Mouse (Mus musculus) T-helper 2 cell (primary cell): Measurements from ENCODE around the gene Nifk.

ENCODE experiments used
- in situ Hi-C: fragments of 300-600 bp; cut with MboI, MseI; formaldehyde crosslinking; loops from one replicate; pipeline ENCODE4 v1.15.1; 2025; ENCODE audit warnings: high pct_unique_total_duplicates

The Nifk gene

GRCm38 (mm10) chr1:118377784-118378183 lies 56.1 kb downstream of the Nifk start:
- in situ Hi-C loops = no loop called here

DNA sequence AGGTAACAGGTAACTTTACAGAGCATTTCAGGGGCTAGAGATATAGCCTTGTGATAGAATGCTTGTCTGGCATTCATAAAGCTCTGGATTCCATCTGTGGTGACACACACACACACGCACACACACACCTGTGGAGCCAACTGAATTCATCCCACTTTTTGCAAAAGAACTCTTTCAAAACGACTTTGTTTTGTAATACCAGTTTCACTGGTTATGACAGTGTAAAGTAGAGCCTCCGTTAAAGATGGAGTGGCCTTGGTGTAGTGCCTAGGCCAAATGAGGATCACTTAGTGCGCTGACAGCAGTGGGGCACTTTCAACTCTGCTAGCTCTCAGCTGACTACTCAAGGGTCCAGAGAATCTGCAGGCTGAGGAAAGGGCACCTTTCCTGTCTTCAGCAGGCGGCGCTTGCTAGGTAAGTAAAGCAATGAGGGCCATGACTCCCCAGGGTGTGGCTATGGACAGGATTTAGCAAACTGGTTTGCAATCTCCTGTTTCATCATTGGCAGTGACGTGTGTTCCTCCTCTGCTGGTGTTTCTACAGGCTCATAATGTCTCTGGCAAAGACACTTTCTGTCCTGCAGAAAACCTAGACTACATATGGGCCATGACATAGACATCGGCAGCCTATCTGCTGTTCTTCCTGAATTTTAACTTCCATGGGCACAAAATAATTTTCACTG lies 58.6 kb downstream of the Nifk start:
- in situ Hi-C loops = no loop called here
